Mouse (Mus musculus) embryo, embryonic 9.5 days (tissue): ENCODE measurements at regions not wholly inside any gene's neighbourhood (a gene's known extent, or its start where the extent isn't known, plus 50 kb on each side); places are given as distances from the start of the nearest gene placed in this dataset.

ENCODE experiments used
- DNase-seq: peaks from one replicate; pipeline ENCODE4 v3.0.0-alpha.2; 2017; ENCODE audit errors: extremely low spot score

DNA sequence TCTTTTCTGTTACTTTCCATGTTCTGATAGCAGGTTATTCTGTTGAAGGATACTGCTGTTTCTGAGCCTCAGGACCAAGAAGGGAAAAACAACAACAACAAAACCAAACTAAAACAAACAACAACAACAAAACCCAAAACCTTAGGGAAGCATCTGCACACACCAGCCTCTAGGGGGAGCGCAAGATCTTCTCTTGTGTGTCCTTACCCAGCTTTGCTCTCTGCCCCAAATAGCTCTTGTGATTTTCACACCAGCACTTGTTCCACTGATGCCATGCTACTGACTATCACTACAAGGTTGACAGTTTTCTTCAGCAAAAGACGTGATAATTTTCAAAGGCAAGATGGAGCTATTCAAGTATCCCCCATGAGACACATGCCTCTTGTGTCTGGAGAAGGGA is 59.8 kb upstream of the Nrg3 start:
- peak; percentile 40 for DNase-seq
